Mouse (Mus musculus): ENCODE measurements around the gene Agbl1. TPM values are rescaled to one million over a fixed set of nuclear protein-coding genes. Genes with fewer than 3 reads are reported as not detected.

Gene Agbl1
- polyA plus RNA-seq, 1 experiment from 2014 or later = not detected

- no peak overlapping the region for H3K4me3 ChIP-seq
- H3K27me3 ChIP-seq (ENCODE audit: low read depth, poor library complexity, severe bottlenecking) = no peaks in the 10 kb centered on the region
- no peaks in the 10 kb centered on the region for H3K9me3 ChIP-seq (replicated peaks)
- no peak overlapping the region for H3K27ac ChIP-seq
- DNase-seq (ENCODE audit: low spot score) = no peak
- no peaks in the 10 kb centered on the region for H3K4me1 ChIP-seq
- no peaks in the 10 kb centered on the region for H3K36me3 ChIP-seq
Measured at GRCm38 (mm10) chr7:77138707-77139106, 909.0 kb downstream of the Agbl1 start.

- no peaks in the 10 kb centered on the region for H3K27me3 ChIP-seq (ENCODE audit: low read depth, poor library complexity, severe bottlenecking)
- no peaks in the 10 kb centered on the region for H3K4me1 ChIP-seq
- H3K4me3 ChIP-seq = no peak overlapping the region
- DNase-seq (ENCODE audit: low spot score) = no peak
- WGBS = 82% methylated on average over 3 of the region's 3 CpGs
- H3K36me3 ChIP-seq = no peaks in the 10 kb centered on the region
- H3K27ac ChIP-seq = no peak overlapping the region
- H3K9me3 ChIP-seq (replicated peaks) = no peaks in the 10 kb centered on the region
Measured at GRCm38 (mm10) chr7:77147527-77147926, 917.8 kb downstream of the Agbl1 start.

GRCm38 (mm10) chr7:77148820-77149219 is 919.1 kb downstream of the Agbl1 start:
- no peak for DNase-seq (ENCODE audit: low spot score)
- 86% methylated on average over 4 of the region's 4 CpGs for WGBS

GRCm38 (mm10) chr7:77149846-77150245 is 920.2 kb downstream of the Agbl1 start:
- no peak overlapping the region for H3K4me3 ChIP-seq
- no peaks in the 10 kb centered on the region for H3K36me3 ChIP-seq
- no peaks in the 10 kb centered on the region for H3K4me1 ChIP-seq
- no peak for DNase-seq (ENCODE audit: low spot score)
- 83% methylated on average over 2 of the region's 2 CpGs for WGBS
- no peak overlapping the region for H3K27ac ChIP-seq
- no peaks in the 10 kb centered on the region for H3K9me3 ChIP-seq (replicated peaks)
- no peaks in the 10 kb centered on the region for H3K27me3 ChIP-seq (ENCODE audit: low read depth, poor library complexity, severe bottlenecking)

More at GRCm38 (mm10) chr7:77148820-77149219, 919.1 kb downstream of the Agbl1 start:
- Histone ChIP-seq H3K36me3 (no peaks in the 10 kb centered on the region), H3K4me1 (no peaks in the 10 kb centered on the region), H3K9me3 (replicated peaks) (no peaks in the 10 kb centered on the region), H3K27ac (no peak overlapping the region), H3K27me3 (ENCODE audit: low read depth, poor library complexity, severe bottlenecking) (no peaks in the 10 kb centered on the region), H3K4me3 (no peak overlapping the region)

GRCm38 (mm10) chr7:77152393-77152792 is 922.7 kb downstream of the Agbl1 start:
- WGBS = 63% methylated on average over 3 of the region's 3 CpGs
- Histone ChIP-seq H3K27me3 (ENCODE audit: low read depth, poor library complexity, severe bottlenecking) (no peaks in the 10 kb centered on the region), H3K4me3 (no peak overlapping the region), H3K27ac (no peak overlapping the region), H3K9me3 (replicated peaks) (no peaks in the 10 kb centered on the region), H3K36me3 (no peaks in the 10 kb centered on the region), H3K4me1 (peaks cover 7% of the 10 kb centered on the region; the same call in 1 of the 2 replicates)
- no peak for DNase-seq (ENCODE audit: low spot score)

GRCm38 (mm10) chr7:77152909-77153308 is 923.2 kb downstream of the Agbl1 start:
- no peaks in the 10 kb centered on the region for H3K36me3 ChIP-seq
- H3K4me1 ChIP-seq = peaks cover 8% of the 10 kb centered on the region; the same call in 1 of the 2 replicates
- WGBS = 75% methylated on average over 1 of the region's 1 CpGs
- H3K9me3 ChIP-seq (replicated peaks) = no peaks in the 10 kb centered on the region
- DNase-seq (ENCODE audit: low spot score) = no peak
- H3K27ac ChIP-seq = no peak overlapping the region
- no peak overlapping the region for H3K4me3 ChIP-seq
- H3K27me3 ChIP-seq (ENCODE audit: low read depth, poor library complexity, severe bottlenecking) = no peaks in the 10 kb centered on the region

- Histone ChIP-seq H3K4me3 (no peak overlapping the region), H3K36me3 (no peaks in the 10 kb centered on the region), H3K27ac (no peak overlapping the region), H3K27me3 (ENCODE audit: low read depth, poor library complexity, severe bottlenecking) (no peaks in the 10 kb centered on the region), H3K9me3 (replicated peaks) (no peaks in the 10 kb centered on the region), H3K4me1 (no peaks in the 10 kb centered on the region)
- DNase-seq (ENCODE audit: low spot score) = no peak
- 87% methylated on average over 1 of the region's 1 CpGs for WGBS
Measured at GRCm38 (mm10) chr7:77164921-77165320, 935.2 kb downstream of the Agbl1 start.

All from limb, embryonic 10.5 days (tissue).